Mouse (Mus musculus) embryonic fibroblast, embryonic 13.5 days (primary cell): ENCODE data around the gene Xylb.

Experiments used
- CTCF ChIP-seq: IDR thresholded peaks from 2 replicates; pipeline ENCODE4 v1.5.1; 2011; ENCODE audit warnings: mild to moderate bottlenecking, control low read depth, low read length, moderate library complexity, borderline replicate concordance; ENCODE audit not compliant: insufficient read depth
- POLR2A ChIP-seq: IDR thresholded peaks from 2 replicates; pipeline ENCODE4 v1.6.1; 2011; ENCODE audit warnings: low read depth, mild to moderate bottlenecking, control low read depth, low read length, moderate library complexity

GRCm38 (mm10) chr9:119371251-119371650, 14.1 kb downstream of the Xylb start:
- TF ChIP-seq CTCF (no peak), POLR2A (no peak)
